11 mouse cellular contexts compared by ENCODE assay signal in genomic region chr16:97872657-97873056, GRCm38 (mm10). TPM values are rescaled to one million over a fixed set of nuclear protein-coding genes. Genes with fewer than 3 reads are reported as not detected.
A peak's percentile ranks its signal among the peaks of the same experiment; 100 is the strongest.
DNase-seq lines count a peak whose midpoint lies in the region; ATAC-seq and TF ChIP-seq lines count a peak whose summit lies in the region.
"Had no signal": no experiment of that assay in that cellular context is flagged by ENCODE, and none has a peak within 500 bp of the region (broad histone marks: within the 10 kb centered on the region; RNA-seq: fewer than 3 reads in every experiment).

No protein-coding gene starts in this region.

- no peaks in the 10 kb centered on the region for H3K9me3 ChIP-seq in lung, postnatal 0 days (ENCODE audit: low read length)
- no peaks in the 10 kb centered on the region for H3K9me3 ChIP-seq in liver, embryonic 12.5 days (replicated peaks)
- H3K9me3 ChIP-seq: lung, embryonic 15.5 days had no signal

- TF ChIP-seq EP300 in lung, postnatal 0 days (IDR thresholded peaks at IDR 0.05) = no peak

- no peak overlapping the region for H3K9ac ChIP-seq in lung, postnatal 0 days (replicated peaks; ENCODE audit: low read depth)
- H3K9ac ChIP-seq in liver, embryonic 12.5 days = no peak overlapping the region
- H3K9ac ChIP-seq: lung, embryonic 15.5 days had no signal

- H3K4me2 ChIP-seq in lung, postnatal 0 days (replicated peaks; ENCODE audit: low read depth, low read length) = no peak overlapping the region
- no peak overlapping the region for H3K4me2 ChIP-seq in liver, embryonic 12.5 days
- H3K4me2 ChIP-seq: lung, embryonic 15.5 days had no signal

- peak; percentile 15 for DNase-seq in cerebellum, adult 11-12 months
- DNase-seq in cerebellum, adult 11 months = no peak
- DNase-seq in lung, postnatal 0 days (ENCODE audit: low spot score) = no peak
- DNase-seq in lung, postnatal 4 days = no peak
- peak; percentile 29 for DNase-seq in kidney, adult 9 months
- DNase-seq in retina, postnatal 1 day = peak; percentile 55
- DNase-seq in thymus, adult 2 months = no peak
- DNase-seq: gastrocnemius, postnatal 36 days had no signal

- no peak overlapping the region for H3K4me3 ChIP-seq in lung, postnatal 0 days (ENCODE audit: low read depth, low read length)
- H3K4me3 ChIP-seq in thymus, adult 2 months (ENCODE audit: control insufficient read depth, insufficient read depth, low read length) = no peak overlapping the region
- H3K4me3 ChIP-seq in liver, embryonic 12.5 days = no peak overlapping the region
- H3K4me3 ChIP-seq: erythroblast, embryonic 14.5 days; lung, embryonic 15.5 days had no signal

- 56% methylated on average over 5 of the region's 5 CpGs for WGBS in lung, postnatal 0 days
- 96% methylated on average over 5 of the region's 5 CpGs for WGBS in thymus, adult 2 months
- WGBS in liver, embryonic 12.5 days (ENCODE audit: insufficient replicate concordance) = 84% methylated on average over 5 of the region's 5 CpGs

- H3K36me3 ChIP-seq in lung, postnatal 0 days (ENCODE audit: insufficient read depth, low read length) = peaks cover 18% of the 10 kb centered on the region
- H3K36me3 ChIP-seq in thymus, adult 2 months (ENCODE audit: control insufficient read depth, insufficient read depth, low read length) = no peaks in the 10 kb centered on the region
- peaks cover 28% of the 10 kb centered on the region for H3K36me3 ChIP-seq in liver, embryonic 12.5 days

- H3K4me1 ChIP-seq in lung, postnatal 0 days (ENCODE audit: insufficient read depth, low read depth, low read length) = no peaks in the 10 kb centered on the region
- H3K4me1 ChIP-seq in thymus, adult 2 months (replicated peaks; ENCODE audit: control insufficient read depth, insufficient read depth, low read length) = no peaks in the 10 kb centered on the region
- H3K4me1 ChIP-seq in liver, embryonic 12.5 days = no peaks in the 10 kb centered on the region
- H3K4me1 ChIP-seq: lung, embryonic 15.5 days had no signal

- ATAC-seq in lung, postnatal 0 days = peak; percentile 53; the same call in 1 of the 2 replicates
- ATAC-seq in liver, embryonic 12.5 days = no peak

- no peaks in the 10 kb centered on the region for H3K27me3 ChIP-seq in lung, postnatal 0 days (replicated peaks; ENCODE audit: insufficient read depth, low read length)
- no peaks in the 10 kb centered on the region for H3K27me3 ChIP-seq in thymus, adult 2 months (ENCODE audit: control insufficient read depth, insufficient read depth, low read length)
- no peaks in the 10 kb centered on the region for H3K27me3 ChIP-seq in liver, embryonic 12.5 days (replicated peaks)
- H3K27me3 ChIP-seq: lung, embryonic 15.5 days had no signal

- H3K27ac ChIP-seq in lung, postnatal 0 days (ENCODE audit: low read length) = no peak overlapping the region
- H3K27ac ChIP-seq in thymus, adult 2 months (ENCODE audit: control insufficient read depth, insufficient read depth, low read length) = no peak overlapping the region
- H3K27ac ChIP-seq in liver, embryonic 12.5 days = no peak overlapping the region
- H3K27ac ChIP-seq: lung, embryonic 15.5 days had no signal

- no peak for TF ChIP-seq CTCF in lung, postnatal 0 days (IDR thresholded peaks at IDR 0.05)
- no peak for TF ChIP-seq CTCF in thymus, adult 2 months (IDR thresholded peaks at IDR 0.05; ENCODE audit: borderline replicate concordance, control insufficient read depth, extremely low read depth, insufficient read depth, low read length, poor library complexity)

- TF ChIP-seq POLR2A in thymus, adult 2 months (IDR thresholded peaks at IDR 0.05; ENCODE audit: control insufficient read depth, extremely low read depth, insufficient read depth, low read length, poor library complexity) = no peak

RNA-seq across cellular contexts. Expression of gene Prdm15, which starts 21.0 kb away (rescaled TPM):
- 2.8 and 3.7 TPM in 2 replicates for polyA plus RNA-seq in lung, postnatal 0 days (2015; fragmentation: Nextera tagmentation; extraction: Ambion mirVana)
- polyA plus RNA-seq in thymus, adult 2 months (2012; rRNA removed) = 37.9 and 44.0 TPM in 2 replicates
- 6.4 TPM in 2 replicates for polyA plus RNA-seq in liver, embryonic 12.5 days (2016; fragmentation: Nextera tagmentation; extraction: Ambion mirVana)

Comparison
In these comparisons a context has a peak if more than half of its experiments do, and no peak if none do; other contexts are left out.
1. DNase-seq: peak in cerebellum, adult 11-12 months (single experiment), kidney, adult 9 months (single experiment) and retina, postnatal 1 day (single experiment); none in cerebellum, adult 11 months (single experiment), lung, postnatal 0 days (single experiment), lung, postnatal 4 days (0 of 2) and thymus, adult 2 months (single experiment).